Mouse (Mus musculus) kidney, postnatal 14 days (tissue): ENCODE measurements around the gene Spred1.
"Not testable (repeated sequence)": the region's sequence is repeated elsewhere in the genome, so short reads cannot be mapped to it uniquely, and the experiment has no call there.

ENCODE experiments used
- DNase-seq: peaks from one replicate; pipeline ENCODE4 v3.0.0; 2022; ENCODE audit warnings: mixed read lengths

The Spred1 gene

GRCm38 (mm10) chr2:117120246-117121211 is 645 bp upstream of the Spred1 start:
- peak; percentile 95 for DNase-seq

GRCm38 (mm10) chr2:117121984-117122605 is 921 bp downstream of the Spred1 start:
- no peak for DNase-seq

GRCm38 (mm10) chr2:117122701-117123337 is 1.6 kb downstream of the Spred1 start:
- DNase-seq = peak; percentile 70

- no peak for DNase-seq
These were observed 2.5 kb downstream of the Spred1 start for GRCm38 (mm10) chr2:117123701-117124100.

- DNase-seq = no peak
These were observed 3.7 kb downstream of the Spred1 start for GRCm38 (mm10) chr2:117124839-117125238.

- DNase-seq = peak; percentile 18
These were observed 8.0 kb downstream of the Spred1 start for GRCm38 (mm10) chr2:117129156-117129555.

GRCm38 (mm10) chr2:117131041-117131440 is 9.9 kb downstream of the Spred1 start:
- DNase-seq = not testable (repeated sequence)

- DNase-seq = no peak
These were observed 10.7 kb downstream of the Spred1 start for GRCm38 (mm10) chr2:117131910-117132309.

GRCm38 (mm10) chr2:117133541-117133940 is 12.4 kb downstream of the Spred1 start:
- no peak for DNase-seq

GRCm38 (mm10) chr2:117137751-117138150 is 16.6 kb downstream of the Spred1 start:
- DNase-seq = no peak

- DNase-seq = no peak
These were observed 17.8 kb downstream of the Spred1 start for GRCm38 (mm10) chr2:117138932-117139331.

- DNase-seq = no peak
These were observed 18.8 kb downstream of the Spred1 start for GRCm38 (mm10) chr2:117139977-117140376.

- DNase-seq = no peak
These were observed 21.9 kb downstream of the Spred1 start for GRCm38 (mm10) chr2:117143106-117143505.

GRCm38 (mm10) chr2:117146026-117146425 is 24.9 kb downstream of the Spred1 start:
- no peak for DNase-seq

- no peak for DNase-seq
These were observed 25.4 kb downstream of the Spred1 start for GRCm38 (mm10) chr2:117146617-117147016.

GRCm38 (mm10) chr2:117152161-117152560 is 31.0 kb downstream of the Spred1 start:
- DNase-seq = no peak

GRCm38 (mm10) chr2:117168379-117168778 is 47.2 kb downstream of the Spred1 start:
- no peak for DNase-seq

GRCm38 (mm10) chr2:117169037-117169436 is 47.9 kb downstream of the Spred1 start:
- no peak for DNase-seq

- peak; percentile 18 for DNase-seq
These were observed 51.8 kb downstream of the Spred1 start for GRCm38 (mm10) chr2:117172981-117173380.

- DNase-seq = no peak
These were observed 54.9 kb downstream of the Spred1 start for GRCm38 (mm10) chr2:117176066-117176465.

- no peak for DNase-seq
These were observed 55.8 kb downstream of the Spred1 start for GRCm38 (mm10) chr2:117176937-117177336.

- peak; percentile 85 for DNase-seq
These were observed 59.2 kb downstream of the Spred1 start for GRCm38 (mm10) chr2:117180250-117180885.

- no peak for DNase-seq
These were observed 64.4 kb downstream of the Spred1 start for GRCm38 (mm10) chr2:117185587-117185986.
